Mouse (Mus musculus) urinary bladder, adult 18-20 months (tissue): ENCODE results near the gene Foxk2.
"Not testable (repeated sequence)": the region's sequence is repeated elsewhere in the genome, so short reads cannot be mapped to it uniquely, and the experiment has no call there.

Experiments used
- DNase-seq, 2 experiments: peaks; one replicate each; pipeline ENCODE4 v3.0.0; 2022; ENCODE audit warnings: low spot score in 2 of 2, mixed read lengths in 2 of 2

Gene Foxk2

DNA sequence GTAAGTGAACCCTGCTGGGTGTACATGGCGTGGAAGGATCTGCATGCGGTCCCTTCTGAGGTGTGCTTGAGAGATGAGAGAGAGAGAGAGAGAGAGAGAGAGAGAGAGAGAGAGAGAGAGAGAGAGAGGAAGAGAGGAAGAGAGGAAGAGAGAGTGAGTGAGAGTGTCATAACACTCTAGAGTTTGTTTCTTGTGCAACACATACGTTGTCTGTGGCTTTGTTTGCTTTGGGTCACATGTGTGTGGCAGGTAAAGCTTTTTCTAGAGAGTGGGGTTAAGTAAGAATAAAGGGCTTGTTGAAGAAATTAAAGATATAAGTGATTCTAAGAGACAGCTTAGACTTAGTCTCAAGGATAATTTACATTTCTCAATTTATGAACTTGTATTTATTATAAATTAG is 18.2 kb downstream of the Foxk2 start:
- DNase-seq = no peak

DNA sequence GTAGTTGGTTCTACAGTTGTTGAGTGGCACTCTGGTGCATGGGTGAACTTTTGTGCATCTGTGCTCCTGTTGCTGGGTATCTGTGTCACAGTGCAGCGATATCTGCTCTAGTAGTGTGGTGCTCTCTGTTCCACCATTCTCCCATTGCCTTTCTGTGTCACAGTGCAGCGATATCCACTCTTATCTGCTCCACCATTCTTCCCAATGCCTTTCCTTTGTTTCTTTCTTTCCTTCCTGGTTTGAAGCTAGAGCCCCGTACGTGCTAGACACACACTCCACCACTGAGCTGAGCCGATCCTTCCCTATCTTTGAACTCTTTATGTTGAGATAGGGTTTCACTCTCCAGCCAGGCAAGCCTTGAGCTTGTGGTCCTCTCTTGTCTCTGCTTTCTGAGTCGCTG is 23.1 kb downstream of the Foxk2 start:
- no peak for DNase-seq

GRCm38 (mm10) chr11:121289859-121290258 is 30.1 kb downstream of the Foxk2 start:
- DNase-seq = no peak

DNA sequence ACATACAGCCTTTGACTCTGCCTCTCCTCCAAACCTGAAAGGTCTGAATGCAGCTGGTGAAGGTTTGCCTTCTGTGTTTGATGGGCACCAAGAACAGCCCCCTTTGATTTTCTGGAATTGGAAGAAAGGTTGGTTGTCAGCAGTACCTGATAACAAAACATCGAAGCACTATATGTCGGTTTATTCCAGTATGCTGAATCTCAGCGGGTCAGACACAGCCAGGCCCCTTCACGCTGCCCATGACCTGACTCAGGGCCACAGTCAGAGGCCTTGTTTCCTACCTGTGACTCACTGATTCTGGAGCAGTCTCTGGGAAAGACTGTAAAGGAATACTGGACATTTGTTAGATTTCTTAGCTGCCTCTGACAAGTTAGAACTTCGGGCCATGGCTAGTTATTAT is 35.0 kb downstream of the Foxk2 start:
- no peak for DNase-seq

DNA sequence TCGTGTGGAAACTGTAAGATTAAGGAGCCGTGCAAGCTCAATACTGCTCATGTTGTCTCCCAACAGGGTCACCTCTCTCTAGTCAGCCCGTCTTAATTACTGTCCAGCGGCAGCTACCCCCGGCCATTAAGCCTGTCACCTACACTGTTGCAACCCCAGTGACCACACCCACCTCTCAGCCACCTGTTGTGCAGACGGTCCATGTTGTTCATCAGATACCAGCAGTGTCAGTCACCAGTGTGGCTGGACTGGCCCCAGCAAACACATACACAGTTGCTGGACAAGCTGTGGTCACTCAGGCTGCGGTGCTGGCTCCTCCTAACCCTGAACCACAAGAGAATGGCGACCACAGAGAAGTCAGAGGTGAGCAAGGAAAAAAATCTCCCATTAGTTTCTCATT is 38.7 kb downstream of the Foxk2 start:
- DNase-seq = no peak

DNA sequence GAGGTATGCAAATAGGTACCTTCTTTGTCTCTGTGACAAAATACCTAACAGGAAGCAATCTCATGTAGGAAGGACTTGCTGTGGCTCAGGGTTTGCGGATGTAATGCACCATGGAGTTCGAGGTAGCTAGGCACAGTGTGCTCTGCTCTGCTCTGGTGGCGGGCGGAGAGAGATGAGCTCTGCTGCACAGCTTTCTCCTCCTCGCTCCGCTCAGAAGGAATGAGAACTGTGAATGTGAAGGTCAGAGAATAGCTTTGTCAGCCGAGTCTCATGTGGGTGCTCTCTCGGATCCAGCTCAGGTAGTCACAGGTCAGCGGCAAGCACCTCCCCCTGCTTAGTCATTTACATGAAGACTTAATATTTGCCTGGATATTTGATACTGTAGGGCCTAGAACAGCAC is 40.5 kb downstream of the Foxk2 start:
- DNase-seq = no peak

GRCm38 (mm10) chr11:121305371-121305770 is 45.6 kb downstream of the Foxk2 start:
- no peak for DNase-seq

- no peak for DNase-seq
Measured at GRCm38 (mm10) chr11:121306608-121307007, 46.8 kb downstream of the Foxk2 start.

GRCm38 (mm10) chr11:121307712-121308111 is 47.9 kb downstream of the Foxk2 start:
- not testable (repeated sequence) for DNase-seq

- no peak for DNase-seq
Measured at GRCm38 (mm10) chr11:121326034-121326433, 66.2 kb downstream of the Foxk2 start.

DNA sequence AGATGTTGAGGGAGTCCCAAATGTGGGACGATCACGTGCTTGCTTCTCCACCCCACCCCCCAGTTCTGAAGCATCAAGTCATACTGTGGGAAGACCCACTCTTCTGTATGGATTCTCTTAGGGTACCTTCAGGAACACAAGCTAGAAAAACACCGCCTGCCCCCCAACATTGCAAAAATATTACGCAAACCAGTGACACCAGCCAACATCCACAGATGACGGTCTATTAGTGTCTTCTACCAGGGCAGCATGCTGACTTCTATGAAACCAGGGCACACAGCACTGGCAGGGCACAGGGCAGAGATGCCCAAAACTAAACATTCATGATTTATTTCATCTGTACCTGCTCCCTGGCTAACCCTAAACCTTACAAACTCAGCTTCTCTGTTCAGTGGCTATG is 66.9 kb downstream of the Foxk2 start:
- no peak for DNase-seq

DNA sequence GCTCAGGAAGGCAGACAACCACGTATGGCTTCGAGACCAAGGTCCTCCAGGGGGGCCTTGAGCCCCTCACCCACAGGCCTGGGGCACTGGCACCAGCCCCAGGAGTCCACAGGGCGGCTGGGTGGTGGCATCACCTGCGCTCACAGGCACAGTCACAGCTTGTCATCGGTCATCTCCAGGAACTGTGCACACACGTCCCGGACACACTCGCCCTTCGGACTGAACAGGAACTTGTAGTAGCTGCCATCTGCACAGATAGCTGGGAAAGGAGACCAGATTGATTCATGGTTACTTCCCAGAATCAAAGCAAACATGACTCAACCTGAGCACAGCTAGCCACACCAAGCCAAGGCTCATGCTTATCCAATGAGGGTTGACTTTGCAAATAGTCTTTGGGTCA is 68.4 kb downstream of the Foxk2 start:
- DNase-seq = no peak

GRCm38 (mm10) chr11:121328619-121329018 is 68.8 kb downstream of the Foxk2 start:
- no peak for DNase-seq

DNA sequence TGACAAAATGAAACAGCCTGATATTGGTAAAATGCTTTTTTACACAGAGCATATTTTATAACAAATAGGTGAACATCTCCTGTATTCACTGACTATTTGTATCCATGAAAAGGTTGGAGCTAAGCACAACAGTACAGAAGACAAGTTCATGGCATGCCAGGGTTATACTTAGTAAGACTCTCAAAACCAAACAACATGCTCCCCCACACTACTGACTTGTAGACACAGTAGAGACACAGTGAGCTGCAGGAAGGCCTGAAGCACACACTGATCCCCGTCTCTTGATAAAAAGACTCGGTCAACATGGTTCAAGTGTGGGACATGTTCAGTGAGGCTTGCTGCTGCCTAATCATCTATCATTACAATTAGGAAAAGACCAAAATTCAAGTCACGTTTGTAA is 71.9 kb downstream of the Foxk2 start:
- DNase-seq = no peak

GRCm38 (mm10) chr11:121339647-121340046 is 79.9 kb downstream of the Foxk2 start:
- DNase-seq = no peak

DNA sequence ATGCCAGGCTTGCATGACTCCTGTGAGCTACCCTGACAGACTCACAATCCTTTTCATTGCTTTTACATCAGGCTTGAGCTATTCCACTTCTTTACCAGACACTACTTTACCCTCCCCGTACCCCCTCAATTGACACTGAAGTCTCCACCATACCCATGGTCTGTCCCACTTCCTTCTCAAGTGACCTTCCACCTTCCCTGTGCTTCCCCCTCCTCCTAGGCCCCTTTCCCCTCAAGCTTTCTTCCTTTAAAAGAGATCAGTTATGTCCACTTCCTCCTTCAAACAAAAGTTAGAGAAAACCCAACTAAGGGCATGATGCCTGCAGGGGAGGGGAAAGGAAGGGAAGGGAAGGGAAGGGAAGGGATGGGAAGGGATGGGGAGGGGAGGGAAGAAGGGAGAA is 80.5 kb downstream of the Foxk2 start:
- no peak for DNase-seq

GRCm38 (mm10) chr11:121342423-121342822 is 82.6 kb downstream of the Foxk2 start:
- not testable (repeated sequence) for DNase-seq

GRCm38 (mm10) chr11:121347036-121347435 is 87.2 kb downstream of the Foxk2 start:
- no peak for DNase-seq

DNA sequence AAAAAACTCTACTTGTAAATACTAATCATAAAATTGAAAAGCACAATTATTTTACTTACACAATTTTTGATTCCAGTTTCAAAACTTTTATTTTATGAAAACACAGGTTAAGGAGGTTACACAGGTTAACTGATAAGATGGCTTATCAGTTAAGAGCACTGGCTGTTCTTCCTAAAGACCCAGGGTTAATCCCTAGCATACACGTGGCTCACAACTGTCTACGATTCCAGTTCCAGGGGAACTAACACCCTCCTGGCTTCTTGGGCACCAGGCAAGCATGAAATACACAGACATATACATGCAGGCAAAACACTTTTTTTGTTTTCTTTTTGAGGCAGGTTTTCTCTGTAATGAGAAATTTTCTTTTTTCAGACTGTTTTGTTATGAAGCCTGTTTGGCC is 88.4 kb downstream of the Foxk2 start:
- DNase-seq = no peak

DNA sequence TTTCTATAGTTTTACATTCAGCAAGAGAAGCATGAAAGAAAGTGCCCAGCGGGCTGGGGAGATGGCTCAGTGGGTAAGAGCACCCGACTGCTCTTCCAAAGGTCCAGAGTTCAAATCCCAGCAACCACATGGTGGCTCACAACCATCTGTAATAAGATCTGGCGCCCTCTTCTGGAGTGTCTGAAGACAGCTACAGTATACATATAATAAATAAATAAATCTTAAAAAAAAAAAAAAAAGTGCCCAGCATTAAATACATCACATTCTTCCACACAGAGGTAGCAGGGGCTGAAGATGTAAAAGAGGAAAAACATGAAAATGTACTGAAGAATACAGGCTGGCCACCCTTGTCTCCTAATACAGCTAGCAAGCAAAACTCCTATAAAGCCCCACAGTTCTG is 88.9 kb downstream of the Foxk2 start:
- DNase-seq = not testable (repeated sequence)

DNA sequence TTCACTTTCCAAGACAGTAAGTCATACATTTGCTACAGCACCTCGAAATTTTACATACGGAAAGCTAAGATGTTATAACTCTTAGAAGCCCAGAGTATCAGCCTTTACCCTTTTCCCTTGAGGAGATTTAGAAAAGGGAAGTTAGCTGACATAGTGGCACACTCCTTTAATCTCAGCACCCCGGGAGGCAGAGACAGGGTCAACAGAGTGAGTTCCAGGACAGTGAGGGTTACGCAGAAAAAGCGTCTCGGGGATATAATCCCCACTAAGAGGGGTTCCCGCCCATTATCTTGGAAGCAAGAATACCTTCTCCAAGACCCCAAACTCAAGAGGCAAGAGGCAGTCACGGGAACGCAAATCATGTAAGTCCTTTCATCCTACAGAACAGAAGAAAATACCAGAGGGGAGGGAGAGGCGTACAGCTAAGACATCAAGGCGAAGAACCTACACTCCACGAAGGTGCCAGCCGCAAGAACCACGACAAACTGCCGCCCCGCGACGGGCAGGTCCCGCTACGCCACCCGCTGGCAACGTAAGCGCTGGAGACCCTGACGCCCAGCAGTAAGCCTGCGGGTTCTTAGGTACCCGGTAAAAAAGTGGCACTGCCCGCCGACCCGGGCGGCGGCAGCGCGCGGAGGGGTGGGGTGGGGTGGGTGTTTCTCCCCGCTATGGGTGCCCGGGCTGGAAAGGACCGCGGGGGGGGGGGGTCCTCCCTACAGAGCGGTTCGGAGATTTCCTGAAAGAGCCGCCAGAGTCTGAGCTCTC is 93.7 kb downstream of the Foxk2 start:
- DNase-seq = peak; percentile 9 to 16

GRCm38 (mm10) chr11:121354091-121354707 is 94.4 kb downstream of the Foxk2 start, which contains the start of gene Wdr45b:
Wdr45b (minus strand) TSS chr11:121354445.
- DNase-seq = peak; percentile 95 to 97
